Mouse (Mus musculus) embryonic stem cell, embryonic (primary cell): ENCODE measurements around the gene Trak2.
"Not testable (repeated sequence)": the region's sequence is repeated elsewhere in the genome, so short reads cannot be mapped to it uniquely, and the experiment has no call there.

Experiments
- CTCF ChIA-PET, 4 experiments: fragments of 300-600 bp in 2 of 4; fragments of 350-600 bp in 2 of 4; sonication (Branson Sonifier 250); formaldehyde crosslinking; loops; one replicate each; lab custom pipeline; 2022; ENCODE audit warnings: inconsistent platforms in 2 of 4; lab: Charles Lee
- POLR2A ChIA-PET, 4 experiments: fragments of 300-600 bp in 2 of 4; fragments of 350-600 bp in 2 of 4; sonication (Branson Sonifier 250); formaldehyde crosslinking; loops; one replicate each; lab custom pipeline; 2022; ENCODE audit warnings: antibody characterized with exemption in 4 of 4, inconsistent platforms in 1 of 4; lab: Charles Lee

Trak2 gene

GRCm38 (mm10) chr1:58936746-58937605, 36.3 kb downstream of the Trak2 start:
- CTCF ChIA-PET, result interaction anchor here in 1 of 4 experiments (0.5 kb wide), 1 partner anchor 31 kb away, joined by 4 read pairs; no protein-coding TSS in a partner anchor
- POLR2A ChIA-PET, result interaction anchor here in 1 of 4 experiments (1.0 kb wide), 1 partner anchor 36 kb away, joined by 3 read pairs; the partner anchor contains the start of genes Stradb and Trak2

DNA sequence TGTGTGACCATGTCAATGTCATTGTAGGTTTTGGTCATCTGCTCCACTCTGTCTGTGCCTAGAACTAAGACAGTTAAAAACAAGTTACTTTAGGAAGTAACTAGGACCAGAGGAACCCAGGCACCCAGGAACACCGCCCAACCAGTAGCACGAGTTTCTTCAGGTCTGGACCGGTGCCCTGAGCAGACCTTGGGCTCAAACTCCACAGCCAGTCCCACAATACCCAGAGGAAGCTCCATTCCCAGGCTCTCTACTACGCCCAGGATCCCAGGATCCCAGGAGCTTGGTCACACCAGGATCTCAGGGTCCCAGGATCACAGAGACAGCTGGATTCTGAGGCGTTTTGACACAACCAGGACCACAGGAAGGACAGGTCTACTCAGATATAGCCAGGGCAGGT, 46.6 kb downstream of the Trak2 start:
- POLR2A ChIA-PET, result no interaction called here
- CTCF ChIA-PET, result no interaction called here

DNA sequence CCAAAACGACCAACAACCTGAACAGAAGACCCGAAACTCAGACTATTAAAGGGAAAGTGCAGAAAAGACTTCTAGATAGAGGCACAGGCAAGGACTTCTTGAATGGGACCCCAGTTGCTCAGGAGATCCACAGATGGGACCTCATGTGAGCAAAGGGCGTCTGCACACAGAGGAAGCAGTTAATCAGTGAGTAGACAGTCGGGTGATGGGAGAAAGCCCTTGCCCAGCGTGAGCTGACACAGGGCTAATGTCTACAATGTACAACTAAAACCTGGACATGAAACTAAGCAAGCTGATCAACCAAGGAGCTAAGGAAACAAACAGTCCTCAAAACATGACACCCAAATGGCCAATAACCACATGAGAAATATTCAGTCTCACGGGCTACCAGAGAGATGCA, 55.7 kb downstream of the Trak2 start:
- POLR2A ChIA-PET, result interaction anchor here in 1 of 4 experiments (0.6 kb wide), 1 partner anchor 12 kb away, joined by 4 read pairs; no protein-coding TSS in a partner anchor

GRCm38 (mm10) chr1:58909636-58910272, 63.5 kb downstream of the Trak2 start:
- ChIA-PET POLR2A (interaction anchor here in 2 of 4 experiments (0.5 to 1.8 kb wide), 3 partner anchors 10 to 12 kb away, joined by 3 to 4 read pairs (median 3); no protein-coding TSS in a partner anchor), CTCF (interaction anchor here in 2 of 4 experiments (0.6 to 1.3 kb wide), 2 partner anchors 12 to 242 kb away, joined by 3 to 4 read pairs; no protein-coding TSS in a partner anchor)

More for the DNA sequence above, 55.7 kb downstream of the Trak2 start:
- CTCF ChIA-PET, result no interaction called here

GRCm38 (mm10) chr1:58903681-58904080, 69.5 kb downstream of the Trak2 start:
- CTCF ChIA-PET, result interaction anchor here in 1 of 4 experiments (0.6 kb wide), 1 partner anchor 407 kb away, joined by 3 read pairs; no protein-coding TSS in a partner anchor
- POLR2A ChIA-PET, result interaction anchor here in 1 of 4 experiments (0.8 kb wide), 1 partner anchor 69 kb away, joined by 3 read pairs; the partner anchor contains the start of gene Trak2

DNA sequence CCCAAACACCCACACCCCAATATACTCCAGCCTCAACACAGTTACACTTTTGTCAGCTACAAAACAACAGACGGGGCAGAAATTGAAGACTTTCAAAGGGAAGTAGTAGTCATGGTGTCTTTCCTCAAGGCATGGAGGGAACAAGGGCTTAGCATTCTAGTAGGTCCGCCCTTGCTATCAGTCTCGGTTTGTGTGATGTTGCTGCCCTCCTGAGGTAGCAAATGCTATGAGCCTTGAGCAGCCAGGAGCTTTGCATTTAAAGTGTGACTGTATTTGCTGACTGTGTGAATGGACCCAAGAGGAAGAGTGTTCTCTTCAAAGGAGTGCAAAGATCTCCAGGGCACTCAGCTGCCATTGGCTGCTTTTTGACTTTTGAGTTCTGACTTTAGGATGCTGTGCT, 75.7 kb downstream of the Trak2 start:
- POLR2A ChIA-PET, result not testable (repeated sequence)
- CTCF ChIA-PET, result interaction anchor here in 2 of 4 experiments (0.8 kb wide), 3 partner anchors 12 to 200 kb away, joined by 3 to 4 read pairs (median 4); no protein-coding TSS in a partner anchor

DNA sequence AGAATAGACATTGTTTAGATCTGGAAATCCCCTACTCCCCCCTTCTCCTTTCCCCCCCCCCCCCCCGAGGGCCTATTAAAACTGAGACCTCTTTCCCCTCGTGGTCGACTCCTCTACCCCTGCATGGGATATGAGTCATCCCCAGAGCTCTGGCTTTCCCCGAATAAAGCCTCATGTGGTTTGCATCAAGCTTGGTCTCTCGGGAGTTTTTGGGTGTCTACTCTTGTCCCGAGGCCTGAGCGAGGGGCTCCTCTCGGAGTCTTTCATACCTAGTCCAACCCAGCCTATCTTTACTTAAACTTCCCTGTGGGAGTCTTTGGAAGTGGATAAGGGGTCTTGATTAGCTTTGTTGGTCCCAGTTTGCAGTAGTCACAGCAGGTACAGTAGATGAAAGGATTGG, 80.8 kb downstream of the Trak2 start:
- POLR2A ChIA-PET, CTCF ChIA-PET: not testable (repeated sequence)

DNA sequence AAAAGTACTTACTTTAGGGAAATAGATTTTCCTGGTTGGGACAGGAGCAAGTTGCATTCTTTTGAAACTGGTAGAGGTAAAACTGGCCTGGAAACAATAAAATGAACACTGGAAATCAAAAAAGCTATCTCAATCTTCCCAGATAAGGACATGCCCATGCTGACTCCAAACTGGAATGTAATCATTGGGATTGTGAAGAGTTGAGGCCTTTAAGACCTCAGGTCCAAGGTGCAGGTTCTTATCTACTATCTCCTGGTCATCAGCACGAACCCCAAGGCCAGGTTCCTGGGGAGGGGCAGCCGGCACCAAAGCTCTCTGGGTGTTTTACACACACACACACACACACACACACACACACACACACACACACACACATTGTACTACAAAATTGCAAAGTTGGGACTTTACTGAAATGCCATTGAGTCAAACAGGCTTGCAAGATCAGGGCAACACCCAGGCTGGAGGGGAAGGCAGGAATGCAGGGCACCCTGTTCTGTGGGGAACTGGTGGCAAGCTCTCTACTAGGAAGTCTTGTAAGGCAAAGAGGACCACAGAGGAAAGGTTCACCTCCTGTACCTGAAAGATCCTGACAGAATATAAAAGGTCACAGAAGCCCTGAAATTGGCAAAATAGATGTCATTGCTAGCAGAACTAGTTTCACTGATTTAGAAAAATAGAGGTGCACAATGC, 81.6 kb downstream of the Trak2 start:
- POLR2A ChIA-PET, CTCF ChIA-PET: not testable (repeated sequence)

DNA sequence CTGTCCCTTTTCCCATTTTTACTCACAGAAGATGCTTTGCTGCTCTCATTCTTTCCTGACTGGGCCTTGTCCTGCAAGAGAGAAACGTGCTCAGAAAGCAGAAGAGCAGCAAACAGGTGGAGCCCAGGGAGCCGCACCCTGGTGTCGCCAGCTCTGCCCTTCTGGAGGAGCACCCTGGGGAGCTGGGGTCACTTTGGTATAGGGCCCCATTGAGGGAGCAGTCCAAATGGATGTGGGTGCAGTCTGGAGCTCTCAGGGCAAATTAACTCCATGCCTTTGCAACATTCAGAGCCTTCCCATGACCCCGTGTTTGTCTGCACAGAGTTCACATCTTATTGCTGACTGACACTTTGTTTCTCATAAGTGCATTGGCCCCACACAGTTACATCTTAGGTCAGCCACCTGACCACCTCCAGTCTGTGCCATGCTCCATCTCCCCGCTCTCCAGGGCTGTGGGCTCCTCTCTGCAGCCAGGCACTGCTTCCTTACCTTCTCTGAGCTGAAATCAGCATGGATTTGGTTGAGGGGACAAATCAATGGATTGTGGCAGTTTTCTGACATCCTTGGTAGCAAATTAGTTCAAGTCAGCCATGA, 82.4 kb downstream of the Trak2 start:
- CTCF ChIA-PET, POLR2A ChIA-PET: not testable (repeated sequence)

- POLR2A ChIA-PET, result no interaction called here
- CTCF ChIA-PET, result no interaction called here
These were observed 83.2 kb downstream of the Trak2 start for GRCm38 (mm10) chr1:58889826-58890546.

DNA sequence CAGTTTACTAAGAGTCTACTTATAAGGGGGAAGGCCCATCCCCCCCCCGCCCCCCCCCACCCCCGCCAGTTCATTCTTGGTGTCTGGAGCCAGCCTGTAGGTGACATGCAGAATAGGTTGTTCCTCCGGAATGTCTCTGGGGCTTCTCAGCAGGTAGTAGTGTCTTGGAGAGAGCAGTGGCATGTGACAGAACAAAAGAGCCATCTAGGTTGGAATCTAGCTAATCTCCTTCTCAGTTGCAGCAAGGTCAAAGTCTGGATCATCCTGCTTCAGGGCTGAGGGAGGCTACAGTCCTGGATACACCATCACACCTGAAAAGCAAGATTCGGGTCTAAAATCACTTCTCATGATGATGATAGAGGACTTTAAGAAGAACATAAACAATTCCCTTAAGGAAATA, 87.6 kb downstream of the Trak2 start:
- ChIA-PET POLR2A (no interaction called here), CTCF (no interaction called here)

GRCm38 (mm10) chr1:58883279-58883678, 90.0 kb downstream of the Trak2 start:
- CTCF ChIA-PET, POLR2A ChIA-PET: not testable (repeated sequence)

DNA sequence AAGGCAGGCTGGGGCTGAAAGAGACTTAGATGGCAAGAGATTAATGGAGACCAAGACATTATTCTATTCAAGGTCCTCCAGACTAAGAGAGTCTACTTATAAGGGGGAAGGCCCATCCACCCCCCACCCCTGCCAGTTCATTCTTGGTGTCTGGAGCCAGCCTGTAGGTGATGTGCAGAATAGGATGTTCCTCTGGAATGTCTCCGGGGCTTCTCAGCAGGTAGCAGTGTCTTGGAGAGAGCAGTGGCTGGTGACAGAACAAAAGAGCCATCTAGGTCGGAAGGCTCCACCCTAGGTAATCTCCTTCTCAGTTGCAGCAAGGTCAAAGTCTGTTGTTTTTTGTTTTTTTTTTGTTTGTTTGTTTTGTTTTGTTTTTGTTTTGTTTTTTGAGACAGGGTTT, 93.9 kb downstream of the Trak2 start:
- CTCF ChIA-PET, POLR2A ChIA-PET: not testable (repeated sequence)

DNA sequence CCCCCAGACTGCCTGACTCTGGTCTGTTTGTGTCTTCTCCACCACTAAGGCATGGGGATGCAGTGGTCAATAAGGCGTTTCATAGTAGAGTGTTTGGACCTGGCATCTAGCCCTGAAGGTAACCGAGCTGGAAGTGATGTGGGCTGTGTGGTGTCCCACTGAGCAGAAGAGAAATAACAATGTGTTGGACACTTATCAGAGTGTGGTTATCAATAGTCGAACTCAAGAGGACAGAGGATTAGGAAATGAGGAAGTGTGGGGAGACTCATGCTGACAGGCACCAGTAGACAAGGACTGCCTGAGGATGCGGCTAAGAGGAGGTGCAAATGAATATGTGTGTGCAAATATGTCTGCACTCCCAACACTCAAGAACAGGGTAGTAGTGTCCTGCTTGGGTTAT, 96.7 kb downstream of the Trak2 start:
- CTCF ChIA-PET, POLR2A ChIA-PET: not testable (repeated sequence)

GRCm38 (mm10) chr1:58860586-58860985, 112.6 kb downstream of the Trak2 start:
- POLR2A ChIA-PET, CTCF ChIA-PET: not testable (repeated sequence)

DNA sequence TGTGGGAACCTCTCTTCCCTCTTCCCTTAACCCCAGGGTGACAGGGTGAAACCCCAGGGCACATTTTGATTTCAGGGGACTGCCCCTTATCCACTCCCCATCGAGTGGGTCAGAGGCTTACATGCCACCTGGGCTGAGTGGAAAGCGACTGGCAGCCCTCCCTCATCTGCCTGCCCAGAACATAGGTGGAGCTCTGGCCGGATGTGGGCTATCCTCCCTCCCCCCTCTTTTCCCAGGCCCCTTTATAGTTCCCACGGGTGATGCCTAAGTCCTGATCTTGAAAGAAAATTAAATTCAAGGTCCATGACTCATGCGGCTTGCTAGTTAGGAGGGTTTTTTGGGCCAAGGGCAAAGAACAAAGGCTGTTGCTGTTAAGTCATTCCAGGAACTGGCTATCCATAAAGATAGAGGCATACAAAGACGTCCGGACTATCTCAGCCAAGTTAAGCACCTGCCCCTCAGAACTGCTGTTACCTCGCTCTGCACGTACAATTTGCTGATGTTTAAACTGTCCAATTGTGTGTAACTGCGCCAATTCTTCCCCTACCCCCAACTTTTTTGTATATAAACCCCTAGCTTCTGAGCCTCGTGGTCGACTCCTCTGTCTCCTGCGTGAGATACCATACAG, 113.4 kb downstream of the Trak2 start:
- CTCF ChIA-PET, POLR2A ChIA-PET: not testable (repeated sequence)

DNA sequence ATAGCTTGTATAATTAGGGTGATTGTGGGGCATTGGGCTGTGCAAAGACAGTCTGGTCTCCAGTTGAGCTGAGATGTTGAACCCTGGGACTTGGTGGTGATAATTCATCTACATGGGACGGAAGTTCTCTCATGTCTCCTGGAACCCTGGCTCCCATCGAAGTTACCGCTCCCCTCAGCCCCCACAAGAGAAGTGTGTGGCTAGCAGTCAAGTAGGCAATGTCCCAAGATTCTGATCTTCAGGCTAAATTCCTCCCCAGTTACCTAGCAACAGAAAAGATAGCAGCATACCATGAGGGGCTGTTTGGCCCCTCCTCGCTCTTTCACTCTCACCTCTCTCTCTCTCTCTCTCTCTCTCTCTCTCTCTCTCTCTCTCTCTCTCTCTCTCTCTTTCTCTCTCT, 114.1 kb downstream of the Trak2 start:
- POLR2A ChIA-PET, result not testable (repeated sequence)
- CTCF ChIA-PET, result interaction anchor here in 1 of 4 experiments (0.7 kb wide), 1 partner anchor 85 kb away, joined by 3 read pairs; no protein-coding TSS in a partner anchor

GRCm38 (mm10) chr1:58856811-58857210, 116.4 kb downstream of the Trak2 start:
- POLR2A ChIA-PET, CTCF ChIA-PET: not testable (repeated sequence)
